Mouse (Mus musculus): ENCODE measurements around the gene E130309D02Rik. TPM values are rescaled to one million over a fixed set of nuclear protein-coding genes. Genes with fewer than 3 reads are reported as not detected.

E130309D02Rik gene
- polyA plus RNA-seq, 1 experiment: 22.3 TPM

- Histone ChIP-seq H3K9me3 (replicated peaks; ENCODE audit: control insufficient read depth, insufficient read depth, low read length, poor library complexity, severe bottlenecking) (no peaks in the 10 kb centered on the region), H3K4me1 (ENCODE audit: control insufficient read depth, insufficient read depth, low read length) (no peaks in the 10 kb centered on the region), H3K4me3 (ENCODE audit: low read depth, low read length) (no peak overlapping the region), H3K27ac (ENCODE audit: insufficient read depth, low read length) (no peak overlapping the region), H3K27me3 (ENCODE audit: control insufficient read depth, insufficient read depth, low read length, poor library complexity, severe bottlenecking) (no peaks in the 10 kb centered on the region), H3K9ac (ENCODE audit: low read depth, poor library complexity, severe bottlenecking) (no peak overlapping the region), H3K36me3 (ENCODE audit: control insufficient read depth, insufficient read depth, low read length, poor library complexity, severe bottlenecking) (0 out of 2 replicates have a peak, but pooled peaks cover 4% of the 10 kb centered on the region)
- TF ChIP-seq EP300 (IDR thresholded peaks at IDR 0.05; ENCODE audit: insufficient read depth, low read depth, low read length) (no peak), POLR2A (IDR thresholded peaks at IDR 0.05; ENCODE audit: insufficient read depth, low read length) (no peak), CTCF (IDR thresholded peaks at IDR 0.05; ENCODE audit: low read depth, low read length) (no peak)
These were observed 10.9 kb downstream of the E130309D02Rik start for GRCm38 (mm10) chr5:143304251-143304650.

- no peak overlapping the region for H3K9ac ChIP-seq (ENCODE audit: low read depth, poor library complexity, severe bottlenecking)
- H3K4me1 ChIP-seq (ENCODE audit: control insufficient read depth, insufficient read depth, low read length): no peaks in the 10 kb centered on the region
- TF ChIP-seq EP300 (IDR thresholded peaks at IDR 0.05; ENCODE audit: insufficient read depth, low read depth, low read length) (no peak), CTCF (IDR thresholded peaks at IDR 0.05; ENCODE audit: low read depth, low read length) (peak; percentile 23), POLR2A (IDR thresholded peaks at IDR 0.05; ENCODE audit: insufficient read depth, low read length) (no peak)
- no peaks in the 10 kb centered on the region for H3K36me3 ChIP-seq (ENCODE audit: control insufficient read depth, insufficient read depth, low read length, poor library complexity, severe bottlenecking)
- H3K27ac ChIP-seq (ENCODE audit: insufficient read depth, low read length): no peak overlapping the region
- H3K4me3 ChIP-seq (ENCODE audit: low read depth, low read length): no peak overlapping the region
- H3K27me3 ChIP-seq (ENCODE audit: control insufficient read depth, insufficient read depth, low read length, poor library complexity, severe bottlenecking): no peaks in the 10 kb centered on the region
- H3K9me3 ChIP-seq (replicated peaks; ENCODE audit: control insufficient read depth, insufficient read depth, low read length, poor library complexity, severe bottlenecking): no peaks in the 10 kb centered on the region
These were observed 13.9 kb downstream of the E130309D02Rik start for GRCm38 (mm10) chr5:143301296-143301695.

GRCm38 (mm10) chr5:143299686-143300085 is 15.5 kb downstream of the E130309D02Rik start:
- H3K27ac ChIP-seq (ENCODE audit: insufficient read depth, low read length): no peak overlapping the region
- no peak overlapping the region for H3K4me3 ChIP-seq (ENCODE audit: low read depth, low read length)
- H3K9me3 ChIP-seq (replicated peaks; ENCODE audit: control insufficient read depth, insufficient read depth, low read length, poor library complexity, severe bottlenecking): no peaks in the 10 kb centered on the region
- H3K27me3 ChIP-seq (ENCODE audit: control insufficient read depth, insufficient read depth, low read length, poor library complexity, severe bottlenecking): no peaks in the 10 kb centered on the region
- H3K36me3 ChIP-seq (ENCODE audit: control insufficient read depth, insufficient read depth, low read length, poor library complexity, severe bottlenecking): no peaks in the 10 kb centered on the region
- H3K9ac ChIP-seq (ENCODE audit: low read depth, poor library complexity, severe bottlenecking): no peak overlapping the region
- no peaks in the 10 kb centered on the region for H3K4me1 ChIP-seq (ENCODE audit: control insufficient read depth, insufficient read depth, low read length)
- TF ChIP-seq CTCF (IDR thresholded peaks at IDR 0.05; ENCODE audit: low read depth, low read length): peak; percentile 93
- no peak for TF ChIP-seq EP300 (IDR thresholded peaks at IDR 0.05; ENCODE audit: insufficient read depth, low read depth, low read length)
- TF ChIP-seq POLR2A (IDR thresholded peaks at IDR 0.05; ENCODE audit: insufficient read depth, low read length): no peak

GRCm38 (mm10) chr5:143298391-143298790 is 16.8 kb downstream of the E130309D02Rik start:
- no peak overlapping the region for H3K9ac ChIP-seq (ENCODE audit: low read depth, poor library complexity, severe bottlenecking)
- no peak overlapping the region for H3K4me3 ChIP-seq (ENCODE audit: low read depth, low read length)
- no peaks in the 10 kb centered on the region for H3K4me1 ChIP-seq (ENCODE audit: control insufficient read depth, insufficient read depth, low read length)
- no peak overlapping the region for H3K27ac ChIP-seq (ENCODE audit: insufficient read depth, low read length)
- H3K36me3 ChIP-seq (ENCODE audit: control insufficient read depth, insufficient read depth, low read length, poor library complexity, severe bottlenecking): no peaks in the 10 kb centered on the region
- no peaks in the 10 kb centered on the region for H3K9me3 ChIP-seq (replicated peaks; ENCODE audit: control insufficient read depth, insufficient read depth, low read length, poor library complexity, severe bottlenecking)
- peaks cover 2% of the 10 kb centered on the region for H3K27me3 ChIP-seq (ENCODE audit: control insufficient read depth, insufficient read depth, low read length, poor library complexity, severe bottlenecking)
- TF ChIP-seq EP300 (IDR thresholded peaks at IDR 0.05; ENCODE audit: insufficient read depth, low read depth, low read length): no peak
- no peak for TF ChIP-seq POLR2A (IDR thresholded peaks at IDR 0.05; ENCODE audit: insufficient read depth, low read length)
- TF ChIP-seq CTCF (IDR thresholded peaks at IDR 0.05; ENCODE audit: low read depth, low read length): peak; percentile 59

DNA sequence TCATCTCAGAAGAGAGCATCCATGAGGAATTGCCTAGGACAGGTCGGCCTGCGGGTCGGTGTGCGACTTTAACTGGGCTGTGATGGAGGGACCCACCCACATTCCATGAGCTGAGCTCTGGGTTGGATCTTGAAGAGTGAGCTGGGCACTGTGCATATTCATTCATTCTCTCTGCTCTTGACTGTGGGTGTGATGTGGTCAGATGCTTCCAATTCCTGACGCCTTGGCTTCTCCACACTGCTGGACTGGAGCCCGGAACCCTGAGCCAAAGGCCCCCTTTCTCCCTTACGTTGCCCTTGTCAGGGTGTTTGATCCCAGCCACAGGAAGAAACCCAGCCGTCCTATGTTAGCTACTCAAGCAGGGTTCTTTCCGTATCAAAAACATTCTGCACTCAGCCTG is 17.2 kb downstream of the E130309D02Rik start:
- Histone ChIP-seq H3K4me3 (ENCODE audit: low read depth, low read length) (no peak overlapping the region), H3K4me1 (ENCODE audit: control insufficient read depth, insufficient read depth, low read length) (no peaks in the 10 kb centered on the region), H3K9ac (ENCODE audit: low read depth, poor library complexity, severe bottlenecking) (no peak overlapping the region), H3K27ac (ENCODE audit: insufficient read depth, low read length) (no peak overlapping the region), H3K9me3 (replicated peaks; ENCODE audit: control insufficient read depth, insufficient read depth, low read length, poor library complexity, severe bottlenecking) (no peaks in the 10 kb centered on the region), H3K36me3 (ENCODE audit: control insufficient read depth, insufficient read depth, low read length, poor library complexity, severe bottlenecking) (no peaks in the 10 kb centered on the region), H3K27me3 (ENCODE audit: control insufficient read depth, insufficient read depth, low read length, poor library complexity, severe bottlenecking) (peaks cover 4% of the 10 kb centered on the region)
- TF ChIP-seq POLR2A (IDR thresholded peaks at IDR 0.05; ENCODE audit: insufficient read depth, low read length) (no peak), EP300 (IDR thresholded peaks at IDR 0.05; ENCODE audit: insufficient read depth, low read depth, low read length) (no peak), CTCF (IDR thresholded peaks at IDR 0.05; ENCODE audit: low read depth, low read length) (no peak)

- no peak overlapping the region for H3K9ac ChIP-seq (ENCODE audit: low read depth, poor library complexity, severe bottlenecking)
- peaks cover 4% of the 10 kb centered on the region for H3K27me3 ChIP-seq (ENCODE audit: control insufficient read depth, insufficient read depth, low read length, poor library complexity, severe bottlenecking)
- H3K36me3 ChIP-seq (ENCODE audit: control insufficient read depth, insufficient read depth, low read length, poor library complexity, severe bottlenecking): no peaks in the 10 kb centered on the region
- H3K4me3 ChIP-seq (ENCODE audit: low read depth, low read length): no peak overlapping the region
- no peaks in the 10 kb centered on the region for H3K4me1 ChIP-seq (ENCODE audit: control insufficient read depth, insufficient read depth, low read length)
- TF ChIP-seq POLR2A (IDR thresholded peaks at IDR 0.05; ENCODE audit: insufficient read depth, low read length) (no peak), CTCF (IDR thresholded peaks at IDR 0.05; ENCODE audit: low read depth, low read length) (no peak), EP300 (IDR thresholded peaks at IDR 0.05; ENCODE audit: insufficient read depth, low read depth, low read length) (no peak)
- H3K9me3 ChIP-seq (replicated peaks; ENCODE audit: control insufficient read depth, insufficient read depth, low read length, poor library complexity, severe bottlenecking): no peaks in the 10 kb centered on the region
- H3K27ac ChIP-seq (ENCODE audit: insufficient read depth, low read length): no peak overlapping the region
These were observed 19.8 kb downstream of the E130309D02Rik start for GRCm38 (mm10) chr5:143295330-143295729.

All from ES-Bruce4 (cell line).